Mouse (Mus musculus) heart, postnatal 25 days (tissue): ENCODE measurements at regions not wholly inside any gene's neighbourhood (a gene's known extent, or its start where the extent isn't known, plus 50 kb on each side); places are given as distances from the start of the nearest gene placed in this dataset.
"Not testable (repeated sequence)": the region's sequence is repeated elsewhere in the genome, so short reads cannot be mapped to it uniquely, and the experiment has no call there.

Source experiments
- DNase-seq: peaks from one replicate; pipeline ENCODE4 v3.0.0; 2022; ENCODE audit warnings: low spot score
- intact Hi-C: fragments of 180-260 bp; cut with DNase I; formaldehyde crosslinking; loops from one replicate; pipeline ENCODE4 v1.15.1; 2025

DNA sequence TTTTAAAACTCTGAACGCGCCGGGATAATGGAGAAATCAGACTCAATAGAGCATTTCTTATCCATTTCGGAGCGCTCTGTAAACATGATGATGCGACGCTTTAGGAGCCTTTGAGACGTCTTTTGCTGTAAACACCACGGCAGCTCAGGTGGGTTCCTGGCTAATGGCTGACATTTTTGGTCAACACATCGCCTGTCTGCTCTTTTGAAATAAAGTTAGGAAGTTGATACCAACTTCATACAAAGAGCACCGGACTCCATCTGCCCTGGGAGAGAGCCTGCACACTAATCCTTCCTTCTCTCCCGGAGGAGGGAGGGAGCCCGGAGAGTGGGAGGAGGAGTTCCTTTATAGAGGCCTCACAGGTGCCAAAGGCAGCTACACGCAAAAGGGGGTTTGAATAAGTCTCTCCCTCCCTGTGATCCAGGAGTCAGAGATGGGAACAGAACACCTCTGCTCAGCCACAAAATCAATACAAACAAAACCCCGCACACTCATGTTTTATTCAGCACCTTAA, 63.8 kb upstream of the Srsf6 start:
- DNase-seq: no peak
- intact Hi-C loops: no loop called here

DNA sequence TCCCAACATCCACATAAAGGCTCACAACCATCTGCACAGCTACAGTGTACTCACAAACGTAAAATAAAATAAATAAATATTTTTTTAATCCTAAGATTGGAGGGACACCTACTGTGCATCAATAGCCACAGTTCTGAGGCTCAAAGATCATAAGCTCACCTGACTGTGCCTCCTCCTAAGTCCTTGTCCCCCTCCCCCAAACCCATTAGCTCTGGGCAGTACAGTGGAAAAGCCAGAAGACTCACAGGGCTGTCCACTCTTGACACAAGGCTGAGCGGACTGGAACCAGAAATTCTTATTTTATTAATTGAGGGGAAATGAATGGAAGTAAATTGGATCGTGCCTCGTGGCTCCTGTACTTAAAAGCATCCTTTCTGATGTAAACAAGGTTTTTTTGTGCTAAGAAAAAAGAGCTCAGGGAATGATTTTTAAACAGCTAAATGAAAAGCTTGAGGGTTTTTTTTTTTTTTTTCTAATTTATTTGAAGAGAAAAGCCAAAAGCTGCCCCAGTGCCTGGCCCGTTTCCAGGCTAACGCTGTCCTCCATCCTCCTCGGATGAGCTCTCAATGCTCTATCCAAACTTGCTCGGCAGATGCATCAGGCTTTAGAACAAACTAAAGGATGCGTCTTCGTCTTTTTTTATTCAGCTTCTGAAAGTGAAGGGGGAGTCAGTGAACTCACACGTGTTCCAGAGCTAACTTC, 64.6 kb upstream of the Srsf6 start:
- intact Hi-C loops: no loop called here

DNA sequence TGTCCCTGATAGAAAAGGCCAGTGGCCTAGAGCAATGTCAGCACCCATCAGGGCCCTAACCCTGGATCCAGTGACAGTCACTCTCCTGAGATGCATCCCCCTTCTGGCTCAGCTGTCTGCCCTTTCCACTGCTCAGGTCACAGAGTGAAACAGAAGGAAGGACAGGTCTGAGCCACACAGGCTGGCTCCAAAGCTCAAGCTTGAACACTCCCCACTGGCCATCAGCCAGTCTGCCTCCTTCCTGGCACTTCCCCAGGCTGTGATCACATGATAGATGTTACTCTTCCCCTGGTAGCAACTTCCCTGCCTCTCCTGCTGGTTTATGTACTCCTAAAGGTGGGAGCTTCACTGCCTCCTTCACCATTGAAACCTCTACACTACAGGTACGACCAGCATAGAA, 66.8 kb upstream of the Srsf6 start:
- intact Hi-C loops: no loop called here
- no peak for DNase-seq

More for the DNA sequence above, 64.6 kb upstream of the Srsf6 start:
- DNase-seq: no peak

DNA sequence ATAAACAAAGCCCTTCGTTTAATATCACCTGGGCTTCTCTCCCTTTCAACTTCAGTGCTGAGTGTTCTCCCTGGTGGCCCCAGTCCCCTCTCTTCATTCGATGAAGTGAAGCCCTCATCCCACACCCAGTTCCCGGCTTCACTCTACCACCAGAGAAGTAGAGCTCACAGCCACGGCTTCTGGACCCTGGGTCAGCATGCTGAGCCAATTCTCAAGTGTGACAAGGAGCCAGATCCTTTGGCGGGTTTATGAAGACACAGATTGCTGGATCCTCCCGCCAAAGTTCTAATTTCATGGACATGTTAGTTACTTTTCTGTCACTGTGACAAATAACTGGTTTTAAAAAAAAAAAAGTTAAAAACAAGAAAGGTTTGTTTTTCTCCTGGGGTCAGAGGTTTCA, 76.7 kb upstream of the Srsf6 start:
- peak; percentile 4 for DNase-seq
- intact Hi-C loops: no loop called here

DNA sequence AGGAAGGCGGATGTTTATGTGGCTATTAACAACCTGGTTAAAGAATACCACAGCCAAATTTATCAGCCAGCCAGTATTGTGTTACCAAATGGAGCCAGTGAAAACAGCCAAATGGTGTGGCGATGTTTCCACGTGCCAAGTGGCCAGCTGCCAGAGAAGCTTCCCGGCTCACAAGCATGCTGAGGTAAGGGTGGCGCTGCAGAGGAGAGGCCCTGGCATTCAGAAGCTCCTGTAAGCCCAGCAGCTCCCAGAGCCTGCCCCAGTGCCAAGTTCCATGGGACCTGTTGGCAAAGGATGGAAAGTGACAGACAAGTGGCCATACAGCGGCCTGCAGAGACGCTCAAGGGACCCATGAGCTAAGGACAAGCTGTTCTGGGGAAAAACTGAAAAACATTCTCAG, 77.8 kb upstream of the Srsf6 start:
- intact Hi-C loops: no loop called here
- DNase-seq: peak; percentile 37

DNA sequence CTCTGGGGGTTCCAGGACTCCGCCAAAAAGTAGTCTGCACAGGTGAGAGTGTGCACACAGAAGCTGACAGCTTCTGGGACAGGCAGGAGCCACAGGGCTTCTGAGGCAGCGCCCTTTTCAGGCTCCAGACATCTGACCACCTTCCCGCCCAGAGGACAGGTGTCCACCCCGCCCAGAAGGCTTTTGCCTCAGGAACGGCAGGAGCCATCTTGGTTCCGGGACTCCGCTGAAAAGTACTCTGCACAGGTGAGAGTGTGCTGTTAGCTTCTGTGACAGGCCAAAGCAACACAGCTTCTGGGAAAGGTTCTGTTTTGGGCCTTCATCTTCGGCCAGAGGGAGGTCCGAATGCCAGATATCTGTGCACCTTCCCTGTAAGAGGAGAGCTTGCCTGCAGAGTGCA, 89.6 kb upstream of the Srsf6 start:
- DNase-seq, intact Hi-C loops: not testable (repeated sequence)

DNA sequence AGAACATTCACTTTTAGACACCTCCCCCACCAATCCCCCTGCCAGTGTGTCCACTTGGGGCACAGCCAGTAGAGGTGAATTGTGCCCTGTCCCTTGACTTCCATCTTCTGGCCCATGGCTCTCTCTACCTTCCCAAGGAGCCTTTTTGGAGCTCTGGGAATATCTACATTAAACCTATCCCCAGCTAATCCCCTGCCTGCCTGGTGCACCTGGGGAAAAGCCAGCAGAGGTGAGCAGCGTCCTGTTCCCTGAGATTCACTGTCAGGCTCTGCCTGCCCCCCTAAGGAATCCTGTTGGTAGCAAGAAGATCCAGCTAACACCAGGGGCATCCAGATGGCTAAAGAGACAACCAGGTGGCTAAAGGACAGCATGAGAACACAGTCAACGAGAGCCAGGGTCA, 93.6 kb upstream of the Srsf6 start:
- no peak for DNase-seq
- intact Hi-C loops: no loop called here

DNA sequence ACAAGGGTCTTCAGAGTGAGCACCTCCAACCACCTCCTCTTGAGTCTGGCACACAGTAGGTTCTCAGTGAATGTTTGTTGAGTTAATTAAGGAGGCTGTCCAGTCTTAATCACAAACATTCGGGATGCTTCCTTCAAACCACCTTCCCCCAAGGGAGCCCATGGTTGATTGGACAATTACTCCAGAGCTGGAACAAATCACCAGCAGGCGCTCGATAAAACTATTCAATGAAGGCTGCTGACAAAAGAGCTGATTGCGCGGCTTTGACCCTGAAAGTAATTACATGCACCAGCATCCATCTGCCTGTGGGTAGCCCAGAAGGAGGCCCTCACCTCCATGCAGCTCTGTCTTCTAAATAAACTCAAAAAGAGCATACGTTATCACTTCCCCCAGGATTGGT, 97.6 kb upstream of the Srsf6 start:
- intact Hi-C loops: no loop called here
- DNase-seq: no peak

DNA sequence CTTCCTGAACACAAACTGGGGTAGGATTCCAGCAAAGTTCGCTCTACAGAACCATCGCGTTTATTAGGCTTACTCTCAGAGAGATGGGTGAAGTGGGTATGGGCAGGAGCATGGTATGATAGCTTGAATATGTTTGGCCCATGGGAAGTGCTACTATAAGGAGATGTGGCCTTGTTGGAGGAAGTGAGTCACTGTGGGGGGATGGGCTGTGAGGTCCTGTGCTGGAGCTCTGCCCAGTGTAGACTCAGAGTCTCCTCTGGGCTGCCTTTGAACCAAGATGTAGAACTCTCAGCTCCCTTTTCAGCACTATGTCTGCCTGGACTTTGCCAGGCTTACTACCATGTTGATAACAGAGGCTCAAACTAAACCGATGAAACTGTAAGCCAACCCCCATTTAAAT, 112.5 kb upstream of the Srsf6 start:
- intact Hi-C loops: no loop called here
- DNase-seq: no peak

DNA sequence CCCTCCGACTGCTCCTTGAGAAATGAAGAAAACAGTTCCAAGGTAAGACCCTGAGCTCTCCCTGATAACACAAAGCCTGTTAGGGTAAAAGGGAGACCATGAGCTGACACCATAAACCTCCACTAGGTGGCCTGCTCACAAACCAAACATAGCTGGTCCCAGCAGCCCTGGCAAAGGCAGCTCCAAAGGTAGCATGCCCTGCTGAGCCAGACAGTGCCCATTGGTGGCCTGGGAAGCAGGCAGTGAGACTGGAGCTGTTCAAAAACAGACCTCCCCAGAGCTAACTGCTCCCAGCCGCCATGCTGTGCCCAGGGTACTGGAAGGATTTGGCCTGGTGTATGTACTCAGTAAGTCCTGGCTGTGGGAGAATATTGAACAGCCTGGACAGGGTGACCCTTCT, 117.1 kb upstream of the Srsf6 start:
- DNase-seq: no peak
- intact Hi-C loops: no loop called here

DNA sequence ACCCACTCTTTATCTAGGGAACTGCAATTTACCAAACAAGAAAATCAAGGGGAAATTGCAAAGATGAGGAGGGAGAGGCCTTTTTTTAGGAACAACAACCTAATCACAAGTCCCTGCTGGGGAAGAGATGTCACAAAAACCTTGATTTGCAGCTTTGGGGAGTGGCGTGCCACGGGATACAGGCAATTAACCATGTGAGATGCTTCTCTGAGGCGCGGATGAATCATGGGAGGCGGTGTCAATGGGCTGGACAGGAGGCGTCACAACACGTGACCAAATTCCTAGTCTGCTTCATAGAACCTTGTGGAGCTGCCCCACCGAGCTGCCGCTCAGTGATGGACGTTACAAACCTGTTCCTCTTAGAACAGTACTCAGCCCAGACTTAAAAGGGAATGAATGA, 123.6 kb upstream of the Srsf6 start:
- DNase-seq: no peak
- intact Hi-C loops: no loop called here

DNA sequence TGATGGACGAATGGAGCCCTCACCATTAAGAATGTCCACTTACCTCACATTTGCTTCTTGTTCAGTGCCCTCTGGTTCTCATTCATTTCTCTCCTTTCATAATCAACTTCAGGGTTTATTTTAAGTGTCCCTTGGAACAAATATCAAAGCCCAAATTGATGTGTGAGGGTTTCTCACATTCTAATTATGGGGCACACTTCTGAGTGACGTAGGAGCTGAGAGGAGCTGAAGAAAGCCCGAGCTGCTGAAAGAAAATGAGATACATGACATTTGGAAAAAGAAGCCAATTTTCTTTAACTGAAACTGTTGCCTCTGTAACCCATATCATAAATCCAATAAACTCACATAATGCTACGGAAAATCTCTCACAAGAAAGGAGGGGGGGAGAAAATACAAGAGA, 134.8 kb upstream of the Srsf6 start:
- intact Hi-C loops: no loop called here
- DNase-seq: no peak

DNA sequence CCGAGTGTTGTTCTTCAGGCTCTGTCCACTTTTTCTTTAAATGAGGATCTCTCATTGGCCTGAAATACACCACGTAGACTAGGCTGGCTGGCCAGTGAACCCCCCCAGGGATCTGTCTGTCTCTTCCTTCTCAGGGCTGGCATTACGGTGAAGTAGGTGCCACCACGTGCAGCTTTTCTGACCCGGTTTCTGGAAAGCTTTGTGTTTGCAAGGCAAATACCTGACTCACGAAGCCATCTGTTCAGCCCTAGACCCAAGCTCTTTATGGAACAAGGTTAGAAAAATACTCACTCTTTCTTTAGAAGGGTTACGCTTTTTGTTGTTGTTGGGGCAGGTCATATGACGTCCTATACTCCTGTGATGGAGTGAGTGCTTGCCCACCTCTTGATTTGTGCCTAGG, 133.3 kb upstream of the Ptprt start:
- intact Hi-C loops: no loop called here
- DNase-seq: no peak

DNA sequence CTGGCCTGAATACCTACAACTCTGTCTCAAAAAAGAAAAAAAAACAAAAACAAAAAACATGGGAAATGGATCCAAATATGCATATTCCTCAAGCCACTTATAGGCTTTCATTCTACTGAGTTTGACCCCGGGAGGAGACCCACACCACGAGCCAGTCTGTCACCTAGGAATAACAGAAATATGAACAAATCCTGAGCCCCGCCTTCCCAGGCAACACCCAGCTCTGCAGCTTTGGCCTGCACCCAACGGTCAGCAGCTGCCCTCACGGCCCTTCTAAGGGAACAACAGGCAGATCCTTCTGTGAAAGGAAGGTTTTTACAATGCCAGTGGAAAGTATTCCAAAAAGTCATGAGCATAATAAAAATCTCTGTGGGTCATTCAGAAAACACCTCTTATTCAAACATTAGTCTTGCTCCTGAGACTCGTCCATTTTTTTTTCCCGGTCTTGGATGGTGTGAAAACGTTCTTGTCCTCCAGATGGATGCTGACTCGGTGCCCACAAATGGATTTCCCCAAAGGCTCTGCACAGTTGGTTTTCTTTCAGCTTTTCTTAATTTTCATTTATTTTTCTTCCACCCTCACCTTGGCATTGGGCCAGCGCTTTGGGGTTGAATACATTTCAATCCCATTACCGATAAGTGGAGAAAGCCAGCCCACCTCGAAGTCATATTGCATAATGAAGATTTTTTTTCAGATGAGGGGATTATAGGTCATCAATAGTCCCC, 130.6 kb upstream of the Ptprt start:
- intact Hi-C loops: no loop called here
- DNase-seq: peak; percentile 13

DNA sequence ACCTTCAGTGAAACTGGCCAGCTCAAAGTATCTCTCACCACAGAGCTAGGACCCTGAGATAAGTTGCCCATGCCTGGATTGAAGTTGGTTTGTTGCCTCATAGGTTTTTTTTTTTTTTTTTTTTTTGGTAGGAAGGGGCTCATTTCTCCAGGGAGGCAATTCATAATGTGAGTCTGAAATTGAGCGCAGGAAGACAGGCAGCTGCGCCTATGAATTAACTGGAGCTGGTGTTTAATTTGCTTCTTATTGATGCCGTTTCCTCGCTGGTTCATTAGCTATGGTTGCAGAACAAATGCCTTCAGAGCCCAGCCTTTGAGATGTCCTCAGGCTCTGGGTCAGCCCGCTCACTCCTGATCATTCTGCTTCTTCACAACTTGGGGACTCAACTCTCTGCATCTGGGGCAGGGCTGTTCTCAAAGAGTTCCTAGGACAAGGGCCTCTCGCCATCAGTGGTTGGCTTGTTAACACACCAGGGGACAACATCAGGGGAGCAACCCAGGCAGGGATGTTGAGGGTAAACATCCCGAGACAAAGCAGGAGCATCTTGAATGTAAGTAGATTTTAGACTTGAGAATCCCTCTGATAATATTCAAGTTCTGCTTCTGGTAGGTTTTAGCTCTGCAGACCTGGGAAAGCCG, 123.3 kb upstream of the Ptprt start:
- intact Hi-C loops: no loop called here
- DNase-seq: no peak

DNA sequence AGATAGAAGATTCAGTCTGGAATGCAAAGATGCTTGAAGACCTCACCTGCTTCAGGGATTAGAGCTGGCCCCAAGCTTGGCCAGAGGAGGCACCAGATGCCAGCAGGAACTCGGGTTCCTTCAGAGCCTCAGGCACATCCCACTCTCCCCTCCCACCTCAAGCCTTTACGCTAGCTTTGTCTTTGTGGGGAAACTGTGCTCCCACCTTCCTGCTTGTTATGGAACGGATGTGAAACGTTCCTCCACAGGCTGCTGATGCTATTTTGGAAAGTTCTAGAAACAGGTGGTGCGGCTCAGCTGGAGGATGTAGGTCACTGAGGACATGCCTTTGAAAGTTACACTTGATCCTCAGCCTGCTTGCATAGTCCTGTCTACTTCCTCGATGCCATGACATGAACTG, 120.7 kb upstream of the Ptprt start:
- intact Hi-C loops: no loop called here

DNA sequence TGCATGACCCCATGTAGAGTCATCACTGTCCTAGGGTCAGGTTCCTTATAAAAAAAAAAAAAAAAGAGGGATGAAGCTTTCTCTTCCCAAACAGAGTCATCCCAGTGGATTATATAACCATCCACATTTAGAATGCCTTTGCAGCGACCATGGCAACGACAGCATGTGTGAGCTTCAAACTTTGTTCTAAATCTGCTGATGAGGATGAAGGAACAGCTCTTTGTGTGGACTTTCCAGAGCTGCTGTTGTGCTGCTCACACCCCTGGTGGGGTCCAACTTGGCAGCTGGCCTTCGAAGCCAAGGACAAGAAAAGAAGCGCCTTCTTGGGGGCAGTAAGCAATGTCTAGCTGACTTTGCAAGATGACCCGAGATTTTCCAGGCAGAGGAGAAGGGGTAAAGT, 115.6 kb upstream of the Ptprt start:
- intact Hi-C loops: no loop called here
- DNase-seq: no peak

More for the DNA sequence above, 120.7 kb upstream of the Ptprt start:
- DNase-seq: no peak

DNA sequence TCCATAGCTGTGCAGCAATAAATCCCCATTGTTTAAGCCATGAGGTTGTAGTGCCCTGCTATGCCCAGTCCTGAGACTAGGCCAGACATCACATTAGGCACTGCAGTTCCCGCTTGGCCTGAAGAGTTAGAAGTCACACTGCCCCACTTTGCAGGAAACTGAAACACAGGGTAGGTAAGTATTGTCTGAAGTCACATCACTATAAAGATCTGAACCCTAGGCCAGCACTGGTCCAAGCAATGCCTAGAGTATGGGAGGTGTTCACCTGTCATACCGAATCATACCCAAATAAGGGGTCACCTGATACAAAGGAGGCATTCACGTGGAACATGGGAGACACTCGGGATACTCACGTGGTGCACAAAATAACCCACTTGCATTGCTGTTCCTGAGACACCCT, 111.6 kb upstream of the Ptprt start:
- DNase-seq: no peak
- intact Hi-C loops: no loop called here

DNA sequence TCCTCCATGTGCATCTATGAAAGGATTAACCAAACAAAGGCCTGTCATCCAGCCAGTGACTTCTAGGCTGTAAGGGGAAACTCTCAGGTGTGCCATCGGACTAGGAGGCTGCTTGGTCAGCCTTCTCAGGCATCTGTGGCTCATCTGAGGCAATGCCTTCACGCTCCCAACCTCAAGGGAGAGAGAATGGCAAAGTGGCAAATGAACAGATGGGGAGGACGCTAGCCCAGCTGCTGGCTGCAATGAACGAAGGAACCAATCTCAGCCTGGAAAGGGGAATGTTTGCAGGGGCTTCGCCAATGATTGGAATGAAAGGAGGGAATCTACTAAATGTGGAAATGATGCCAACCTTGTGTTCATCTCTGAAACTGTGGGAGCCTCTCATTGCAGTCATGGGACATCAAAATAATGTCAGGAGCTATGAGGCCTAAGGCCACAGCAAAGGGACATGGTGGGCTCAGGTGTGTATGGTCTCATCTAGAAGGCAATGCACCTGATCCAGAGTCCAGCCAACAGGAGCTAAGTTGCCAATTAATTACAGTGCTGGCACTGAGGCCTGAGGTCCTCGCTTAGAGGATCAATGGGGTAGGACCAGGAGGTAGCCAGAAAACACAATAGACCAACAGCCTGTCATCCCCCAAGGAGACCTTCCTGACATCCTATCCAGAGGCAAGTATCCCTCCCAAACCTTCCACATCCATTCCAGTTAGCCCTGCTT, 108.9 kb upstream of the Ptprt start:
- DNase-seq: no peak
- intact Hi-C loops: no loop called here

DNA sequence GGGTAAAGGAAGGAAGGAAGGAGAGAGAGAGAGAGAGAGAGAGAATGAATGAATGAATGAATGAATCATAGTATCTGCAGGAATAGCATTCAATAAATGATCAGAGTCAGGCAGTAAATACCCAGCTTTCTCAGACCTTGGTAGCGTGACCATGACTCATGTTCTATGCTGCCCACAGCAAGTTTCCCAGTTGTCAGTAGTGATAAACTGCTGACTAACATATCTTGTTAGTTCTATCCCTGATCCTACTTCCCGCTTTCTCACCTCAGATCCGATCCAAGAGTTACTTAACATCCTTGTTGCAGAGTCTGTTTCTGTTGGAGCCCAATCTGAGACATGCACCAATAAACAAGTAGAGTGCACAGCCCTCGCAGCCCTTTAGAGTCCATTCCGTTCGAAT, 103.1 kb upstream of the Ptprt start:
- DNase-seq: no peak
- intact Hi-C loops: no loop called here

DNA sequence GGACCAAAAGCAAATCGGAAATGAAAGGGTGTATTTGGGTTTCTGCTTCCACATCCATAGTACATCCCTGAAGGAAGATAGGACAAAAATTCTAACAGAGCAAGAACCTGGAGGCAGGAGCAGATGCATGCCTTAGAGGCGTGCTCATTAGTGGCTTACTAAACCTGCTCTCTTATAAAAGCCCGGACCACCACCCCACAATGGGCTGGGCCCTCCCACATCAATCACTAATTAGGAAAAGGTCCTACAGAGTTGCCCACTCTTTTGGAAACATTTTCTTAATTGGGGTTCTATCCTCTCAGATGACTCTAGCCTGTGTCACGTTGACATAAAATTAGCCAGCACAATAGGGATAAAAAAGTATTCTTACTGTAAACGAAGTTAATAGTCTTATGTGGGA, 79.6 kb upstream of the Ptprt start:
- no peak for DNase-seq
- intact Hi-C loops: no loop called here
